Mouse (Mus musculus): ENCODE results near the gene Gm5751.
A peak's percentile ranks its signal among the peaks of the same experiment; 100 is the strongest.
"Not testable (repeated sequence)": the region's sequence is repeated elsewhere in the genome, so short reads cannot be mapped to it uniquely, and the experiment has no call there.

Gm5751 gene

DNA sequence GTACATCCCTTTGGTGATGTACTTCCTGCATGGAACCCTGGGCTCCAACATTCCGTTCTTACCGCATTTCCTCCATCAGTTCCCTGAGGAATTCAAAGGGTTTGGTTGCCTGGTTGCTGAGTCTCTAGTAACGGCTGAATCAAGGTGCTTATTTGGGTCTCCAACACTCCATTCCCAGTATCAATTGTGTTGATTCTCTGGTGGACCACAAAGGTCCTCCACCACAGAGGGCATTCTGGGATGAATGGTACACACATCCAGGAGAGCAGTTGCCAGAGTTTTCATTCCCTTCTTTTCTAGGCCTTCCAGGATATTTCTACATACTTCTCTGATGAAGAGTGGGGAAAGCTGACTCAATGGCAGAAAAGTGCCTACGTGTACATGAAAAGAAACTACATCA, at the start of gene Gm5751:
Gene Gm5751 (plus strand): TSS at position 301 of the 400 bp plus-strand sequence.
- DNase-seq (ENCODE audit: extremely low read depth, insufficient read length, low spot score), result not testable (repeated sequence)

DNA sequence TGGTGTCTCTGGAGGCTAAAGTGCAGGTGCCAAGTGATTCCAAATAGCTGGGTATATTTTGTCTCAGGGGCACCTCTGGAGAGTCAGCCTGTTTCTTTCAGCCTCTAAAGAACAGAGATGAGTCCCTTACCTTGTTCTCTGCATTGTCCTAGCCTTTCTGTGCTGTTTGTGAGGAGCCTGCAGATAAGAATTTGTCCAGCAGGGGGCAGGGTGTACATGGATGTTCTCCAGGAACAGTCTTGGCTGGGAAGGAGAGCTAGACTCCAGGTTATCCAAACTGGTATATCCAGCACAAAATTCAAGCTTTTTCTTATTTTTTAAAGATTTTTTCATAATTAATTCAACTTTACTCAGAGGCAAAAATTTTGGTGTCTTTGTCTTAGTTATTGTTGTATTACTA, 42.0 kb upstream of the Gm5751 start:
- no peak for DNase-seq (ENCODE audit: extremely low read depth, insufficient read length, low spot score)

DNA sequence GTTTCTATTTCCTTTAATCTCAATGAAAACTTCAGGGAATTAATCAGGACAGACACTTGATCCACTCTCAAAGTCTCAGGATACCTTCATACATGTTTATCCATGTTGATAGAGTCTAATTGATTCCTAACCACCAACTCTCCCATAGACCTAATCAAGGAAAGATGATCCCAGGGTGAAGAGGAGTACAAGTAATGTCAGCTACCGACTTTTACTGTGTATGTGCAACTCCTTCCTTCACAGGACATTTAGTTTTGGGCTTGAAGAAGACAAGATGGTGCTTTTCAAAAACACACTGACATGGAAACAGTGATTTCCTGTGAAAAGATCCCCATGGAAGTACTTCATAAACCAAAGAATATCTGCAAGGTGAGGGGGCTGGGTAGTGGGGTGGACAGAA, 30.4 kb upstream of the Gm5751 start, which contains the start of gene Gm6592:
Gene Gm6592 (plus strand): TSS at position 301 of the 400 bp plus-strand sequence.
- no peak for DNase-seq (ENCODE audit: extremely low read depth, insufficient read length, low spot score)

DNA sequence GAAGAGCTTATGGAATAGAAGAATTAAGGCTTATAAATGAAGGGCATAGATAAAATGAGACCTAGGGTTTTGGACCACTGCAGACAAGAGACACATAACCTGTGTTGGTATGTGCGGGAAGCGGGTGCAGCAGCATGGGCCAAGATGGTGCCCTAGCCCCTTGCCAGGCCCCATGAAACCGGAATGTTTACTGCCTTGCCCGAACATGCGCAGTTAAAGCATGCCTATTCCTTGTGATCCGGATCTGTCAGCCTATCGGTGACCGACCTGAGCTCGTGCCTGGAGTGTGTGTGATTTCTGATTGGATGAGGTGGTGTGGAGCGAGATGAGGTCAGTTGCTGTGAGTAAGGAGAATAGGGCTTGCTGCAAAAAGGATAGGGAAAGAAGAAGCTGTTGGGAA, 21.6 kb upstream of the Gm5751 start:
- no peak for DNase-seq (ENCODE audit: extremely low read depth, insufficient read length, low spot score)

DNA sequence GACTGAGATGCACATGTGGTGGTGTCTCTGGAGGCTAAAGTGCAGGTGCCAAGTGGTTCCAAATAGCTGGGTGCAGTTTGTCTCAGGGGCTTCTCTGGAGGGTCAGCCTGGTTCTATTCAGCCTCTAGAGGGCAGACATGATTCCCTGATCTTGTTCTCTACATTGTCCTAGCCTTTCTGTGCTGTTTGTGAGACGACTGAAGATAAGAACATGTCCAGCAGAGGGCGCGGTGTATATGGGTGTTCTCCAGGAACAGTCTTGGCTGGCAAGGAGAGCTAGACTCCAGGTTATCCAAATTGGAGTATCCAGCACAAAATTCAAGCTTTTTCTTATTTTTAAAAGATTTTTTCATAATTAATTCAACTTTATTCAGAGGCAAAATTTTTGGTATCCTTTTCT, 9.7 kb upstream of the Gm5751 start:
- peak; percentile 17 for DNase-seq (ENCODE audit: extremely low read depth, insufficient read length, low spot score)

DNA sequence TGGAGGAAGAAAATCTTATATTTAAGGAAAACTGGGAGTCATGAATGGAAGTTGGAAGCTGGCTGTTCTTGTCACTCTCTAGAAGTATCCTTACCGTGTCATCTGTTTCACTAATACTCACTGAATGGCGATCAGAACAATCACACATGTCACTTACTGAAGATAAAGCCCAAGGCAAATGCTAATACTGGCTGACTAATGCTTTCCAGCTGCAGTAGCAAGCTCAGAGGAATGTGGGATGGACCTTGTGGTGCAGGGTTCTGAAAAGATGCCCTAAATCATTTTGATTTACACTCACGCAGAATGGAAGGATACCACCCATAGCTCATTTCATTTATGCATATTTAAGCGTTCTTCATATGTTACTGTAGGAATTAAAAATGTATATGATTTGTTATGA, 10.3 kb downstream of the Gm5751 start:
- DNase-seq (ENCODE audit: extremely low read depth, insufficient read length, low spot score), result no peak

DNA sequence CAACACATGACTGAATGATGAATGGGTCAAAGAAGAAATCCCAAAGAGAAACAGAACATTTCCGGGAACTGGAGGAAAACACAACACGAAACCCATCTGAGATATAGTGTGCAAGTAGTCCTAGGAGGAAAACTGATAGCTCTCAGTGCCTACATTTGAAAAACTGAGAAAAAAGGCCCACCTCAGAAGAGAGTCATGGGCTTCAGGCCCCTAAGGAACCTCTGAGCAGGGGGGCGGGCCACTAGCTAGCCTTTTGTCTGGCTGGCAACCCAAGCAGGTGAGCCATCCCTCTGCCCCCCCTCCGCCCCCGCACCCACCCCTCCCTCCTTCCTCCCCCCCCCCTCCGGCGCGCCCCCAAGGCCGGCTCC, 17.9 kb downstream of the Gm5751 start:
- no peak for DNase-seq (ENCODE audit: extremely low read depth, insufficient read length, low spot score)

DNA sequence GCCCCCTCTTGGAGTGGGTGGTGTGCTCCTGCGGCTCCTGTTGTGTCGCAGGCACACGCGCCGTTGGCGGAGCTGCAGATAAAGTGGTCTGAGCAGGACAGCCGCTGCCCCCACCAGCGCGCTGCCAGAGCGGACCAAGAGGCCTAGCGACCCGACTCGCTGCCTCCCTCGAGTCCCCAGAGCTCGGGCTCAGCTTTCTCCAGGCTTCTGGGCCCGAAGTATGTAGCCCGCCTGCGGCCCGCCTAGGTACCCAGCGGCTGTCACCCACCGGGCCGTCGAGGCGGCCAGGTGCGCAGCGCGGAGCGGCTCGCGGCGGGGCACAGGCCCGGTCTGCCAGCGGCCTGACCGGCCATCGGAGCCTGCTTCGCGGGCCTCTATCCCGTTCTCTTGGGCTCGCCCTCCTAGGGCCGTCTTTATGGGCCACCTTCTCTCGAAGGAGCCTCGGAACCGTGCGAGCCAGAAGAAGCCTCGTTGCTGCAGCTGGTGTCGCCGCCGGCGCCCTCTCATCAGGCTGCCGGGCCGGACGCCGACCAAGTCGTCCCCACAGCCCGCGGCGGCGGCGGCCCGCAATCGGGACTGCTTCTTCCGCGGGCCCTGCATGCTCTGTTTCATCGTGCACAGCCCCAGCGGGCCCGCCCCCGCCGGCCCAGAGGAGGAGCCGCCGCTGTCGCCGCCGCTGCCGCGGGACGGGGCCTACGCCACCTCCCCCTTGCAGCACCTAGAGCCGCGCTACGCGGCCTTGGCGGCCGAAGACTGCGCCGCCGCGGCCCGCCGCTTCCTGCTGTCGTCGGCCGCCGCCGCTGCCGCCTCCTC, 18.5 kb downstream of the Gm5751 start, which contains the start of gene B630019K06Rik:
Gene B630019K06Rik (plus strand): TSS at position 40 of the 813 bp plus-strand sequence.
- peak; percentile 85 for DNase-seq (ENCODE audit: extremely low read depth, insufficient read length, low spot score)

DNA sequence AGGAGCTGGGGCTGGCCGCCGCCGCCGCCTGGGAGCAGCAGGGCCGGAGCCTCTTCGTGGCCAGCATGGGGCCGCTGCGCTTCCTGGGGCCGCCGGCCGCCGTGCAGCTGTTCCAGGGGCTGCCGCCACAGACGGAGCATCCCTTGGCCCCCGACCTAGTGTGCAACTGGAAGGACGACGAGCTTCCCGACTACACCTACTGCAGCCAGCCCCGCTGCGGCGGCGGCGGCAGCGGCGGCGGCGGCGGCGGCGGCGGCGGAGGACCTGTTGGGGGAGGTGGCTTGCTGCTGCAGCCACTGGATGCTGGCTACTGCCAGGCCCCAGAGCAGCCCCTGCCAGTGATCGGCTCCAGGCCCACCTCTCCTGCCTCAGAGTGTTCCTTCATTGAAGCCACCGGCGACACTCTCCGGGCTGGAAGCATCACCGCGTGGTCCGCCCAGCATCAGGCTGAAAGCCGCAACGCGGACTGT, 19.2 kb downstream of the Gm5751 start:
- DNase-seq (ENCODE audit: extremely low read depth, insufficient read length, low spot score), result no peak

DNA sequence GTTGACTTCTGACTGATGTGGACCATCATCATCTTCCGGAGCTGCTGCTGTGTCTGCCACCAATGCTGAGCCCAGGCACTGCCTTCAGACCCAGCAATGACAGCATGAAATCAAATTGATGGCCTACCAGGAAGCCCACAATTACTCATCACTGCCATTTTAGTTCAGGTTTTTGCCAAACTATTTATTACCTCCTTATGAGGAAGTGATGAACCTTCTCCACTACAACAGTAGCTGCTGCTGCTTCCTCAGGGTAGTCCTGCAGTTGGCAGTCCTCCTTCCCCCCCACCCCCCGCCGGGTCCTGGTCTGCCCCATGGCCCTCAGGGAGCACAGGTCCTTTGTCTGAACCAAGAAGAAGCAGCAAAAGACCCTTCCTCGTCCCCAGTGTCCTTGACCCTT, 26.8 kb downstream of the Gm5751 start:
- DNase-seq (ENCODE audit: extremely low read depth, insufficient read length, low spot score), result no peak

DNA sequence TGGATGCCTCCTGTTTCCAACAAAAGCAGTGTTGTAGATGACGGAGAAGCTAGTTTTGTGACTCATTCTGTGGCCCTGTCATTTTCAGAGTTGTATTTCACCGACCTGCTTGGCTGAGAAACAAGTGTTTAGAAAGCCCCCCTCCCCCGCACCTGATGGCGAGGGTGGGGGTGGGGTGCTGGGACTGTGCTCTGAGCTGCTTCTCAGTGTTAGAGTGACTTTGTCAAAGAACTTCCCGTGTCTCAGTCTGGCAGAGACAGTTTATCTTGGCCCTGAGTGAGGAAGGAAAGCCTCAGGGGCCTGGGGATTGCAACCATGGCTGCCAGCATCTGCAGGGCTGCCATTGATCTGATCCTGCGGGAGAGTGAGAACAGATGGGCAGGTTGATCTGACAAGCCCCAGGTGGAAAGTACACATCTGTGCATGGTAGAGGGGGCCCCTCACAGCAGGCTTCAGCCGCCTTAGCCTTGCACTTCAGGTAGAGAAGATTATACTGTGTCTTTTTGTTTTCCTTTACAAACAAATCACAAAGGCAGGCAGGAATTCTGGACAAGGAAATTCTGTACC, 27.9 kb downstream of the Gm5751 start:
- DNase-seq (ENCODE audit: extremely low read depth, insufficient read length, low spot score), result peak; percentile 32

DNA sequence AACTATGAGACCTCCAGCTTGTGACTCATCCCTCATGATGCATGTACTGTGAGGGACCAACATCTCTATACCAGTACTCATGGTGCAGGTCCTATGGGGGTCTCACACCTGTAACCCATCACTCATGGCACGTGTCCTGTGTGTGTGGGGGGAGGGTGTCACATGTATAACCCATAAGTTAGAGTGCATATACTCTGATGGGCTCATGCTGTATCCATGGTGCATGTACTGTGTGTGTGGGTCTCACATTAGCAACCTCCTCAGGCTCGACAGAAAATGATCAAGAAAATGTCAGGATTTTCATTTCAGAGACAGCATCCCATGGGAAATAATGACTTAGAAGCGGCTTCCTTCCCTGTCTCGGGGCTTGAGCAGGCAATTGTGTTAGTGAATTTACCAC, 47.0 kb downstream of the Gm5751 start:
- DNase-seq (ENCODE audit: extremely low read depth, insufficient read length, low spot score), result no peak

DNA sequence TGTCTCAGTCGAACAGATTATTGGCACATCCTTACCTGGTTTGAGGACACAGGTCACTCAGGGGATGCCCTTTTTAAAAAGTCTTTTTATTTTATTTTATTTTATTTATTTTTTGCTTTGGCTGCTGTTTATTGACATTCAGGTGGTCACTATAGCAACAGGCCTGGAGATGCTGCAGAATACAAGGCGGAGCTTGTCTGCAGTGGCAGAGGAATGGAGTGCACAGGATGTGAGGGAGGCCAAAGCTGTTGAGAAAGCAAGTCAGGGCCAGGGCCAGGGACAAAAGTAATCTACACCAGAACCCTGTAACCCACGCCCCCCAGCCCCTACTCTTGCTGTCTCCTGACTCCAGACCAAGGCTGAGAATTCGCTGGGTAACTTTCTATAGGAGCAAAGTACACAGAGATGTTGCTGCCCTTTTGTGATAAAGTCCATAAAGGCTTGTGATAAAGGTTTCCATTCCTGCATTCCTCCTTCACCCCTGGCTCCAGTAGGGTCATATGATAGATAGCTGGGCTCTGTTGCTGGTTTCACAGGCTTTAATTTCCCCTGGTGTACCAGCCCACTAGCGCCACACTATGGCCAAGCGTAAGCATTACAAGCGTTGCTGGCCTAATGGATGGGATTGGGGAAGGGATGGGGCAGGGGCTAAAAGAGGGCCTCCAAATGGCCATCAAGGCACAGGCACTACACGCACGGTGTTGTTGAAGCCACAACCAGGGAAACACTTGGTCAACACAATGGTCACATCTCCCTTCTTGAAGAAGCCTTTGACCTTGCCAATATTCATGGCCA, 48.0 kb downstream of the Gm5751 start:
- DNase-seq (ENCODE audit: extremely low read depth, insufficient read length, low spot score), result no peak

DNA sequence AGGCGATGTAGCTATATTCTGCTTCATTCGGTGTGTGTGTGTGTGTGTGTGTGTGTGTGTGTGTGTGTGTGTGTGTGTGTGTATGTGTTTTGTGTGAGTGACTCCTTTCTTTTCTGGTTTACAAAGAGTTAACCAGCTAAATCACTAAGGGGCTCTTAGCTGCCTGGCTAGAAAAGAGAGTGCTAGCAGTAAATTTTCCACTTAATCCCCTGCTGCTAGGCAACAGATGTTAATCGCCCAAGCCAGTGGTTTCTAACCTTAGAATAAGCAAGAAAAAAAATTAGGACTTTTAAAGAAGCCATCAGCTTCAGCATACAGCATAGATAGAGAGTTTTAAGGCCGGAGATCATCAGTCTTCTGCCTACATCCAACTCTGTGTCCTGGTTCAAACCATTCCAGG, 53.3 kb downstream of the Gm5751 start:
- DNase-seq (ENCODE audit: extremely low read depth, insufficient read length, low spot score), result no peak

Data from 3134 (cell line).